Mouse (Mus musculus) liver, embryonic 15.5 days (tissue): ENCODE measurements around the gene Tm4sf4. TPM values are rescaled to one million over a fixed set of nuclear protein-coding genes. Genes with fewer than 3 reads are reported as not detected.

ENCODE experiments used
- ATAC-seq: fragments of 200-750 bp; cut with Nextera tagmentation; 2 replicates; pipeline ENCODE4 v1.8.0; 2017; ENCODE audit warnings: moderate number of reproducible peaks, mild to moderate bottlenecking, moderate library complexity; ENCODE audit not compliant: insufficient read depth
- H3K27ac ChIP-seq: fragments of 300-500 bp; sonication (generic); replicated peaks from 2 replicates; pipeline ENCODE4 v1.5.1; 2015; ENCODE audit warnings: mild to moderate bottlenecking, inconsistent platforms
- H3K27me3 ChIP-seq: fragments of 300-500 bp; sonication (generic); 2 replicates; pipeline ENCODE4 v1.6.1; 2015; ENCODE audit warnings: mild to moderate bottlenecking, inconsistent platforms
- H3K36me3 ChIP-seq: fragments of 300-500 bp; sonication (generic); replicated peaks from 2 replicates; pipeline ENCODE4 v1.6.1; 2015; ENCODE audit warnings: moderate library complexity, mild to moderate bottlenecking, inconsistent platforms
- H3K4me1 ChIP-seq: fragments of 300-500 bp; sonication (generic); replicated peaks from 2 replicates; pipeline ENCODE4 v1.6.1; 2015; ENCODE audit warnings: inconsistent platforms
- H3K4me2 ChIP-seq: fragments of 300-500 bp; sonication (generic); 2 replicates; pipeline ENCODE4 v1.6.1; 2015; ENCODE audit warnings: moderate library complexity, mild to moderate bottlenecking, inconsistent platforms
- H3K4me3 ChIP-seq: fragments of 300-500 bp; sonication (generic); replicated peaks from 2 replicates; pipeline ENCODE4 v1.5.1; 2015; ENCODE audit warnings: mild to moderate bottlenecking, inconsistent platforms
- H3K9ac ChIP-seq: fragments of 300-500 bp; sonication (generic); 2 replicates; pipeline ENCODE4 v1.6.1; 2015; ENCODE audit warnings: moderate library complexity, mild to moderate bottlenecking, inconsistent platforms
- H3K9me3 ChIP-seq: fragments of 300-500 bp; sonication (generic); replicated peaks from 2 replicates; pipeline ENCODE4 v1.6.1; 2016; ENCODE audit warnings: inconsistent platforms
- WGBS: fragments of 180-500 bp; shearing (Covaris S2); methylation state at CpG from one replicate; pipeline ENCODE4 v1.1.7; 2015; ENCODE audit warnings: mixed read lengths; ENCODE audit not compliant: insufficient replicate concordance; 5-methylcytosine and 5-hydroxymethylcytosine counted together
- polyA plus RNA-seq: library from polyadenylated mRNA; unstranded; fragments of >200 nt; fragmentation: Nextera tagmentation; extraction: Ambion mirVana; gene quantifications from 2 replicates; pipeline ENCODE4 v1.2.1, GENCODE M21; 2015

The Tm4sf4 gene
- polyA plus RNA-seq, 1 experiment from 2014 or later: 54.6 TPM

- Histone ChIP-seq H3K36me3 (peaks cover 7% of the 10 kb centered on the region; the same call in 1 of the 2 replicates), H3K4me2 (no peak overlapping the region), H3K27ac (no peak overlapping the region), H3K9ac (no peak overlapping the region), H3K4me3 (no peak overlapping the region), H3K27me3 (no peaks in the 10 kb centered on the region), H3K4me1 (no peaks in the 10 kb centered on the region), H3K9me3 (no peaks in the 10 kb centered on the region)
- WGBS: 31% methylated on average over 8 of the region's 8 CpGs
- ATAC-seq: peak; percentile 78
Observed at GRCm38 (mm10) chr3:57435364-57435763, 10.2 kb downstream of the Tm4sf4 start.

DNA sequence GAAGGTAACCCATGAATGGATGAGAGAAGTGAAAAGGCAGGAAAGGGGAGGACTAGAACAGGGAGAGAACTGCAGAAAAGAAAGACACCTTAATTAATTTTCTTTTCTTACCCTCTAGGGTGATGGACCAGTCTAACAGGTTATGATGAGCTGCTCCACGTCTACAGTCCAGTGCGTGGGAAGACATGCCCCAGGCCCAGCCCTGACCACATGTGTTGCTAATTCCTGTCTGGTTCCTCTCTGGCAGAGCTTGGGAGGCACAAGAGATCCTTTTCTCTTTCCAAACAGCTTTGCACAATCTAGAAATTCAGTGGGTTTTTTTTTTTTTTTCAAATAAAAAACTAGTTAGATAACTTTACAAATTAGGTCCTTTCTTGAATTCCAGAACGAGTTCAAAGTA lies 15.8 kb downstream of the Tm4sf4 start:
- H3K27ac ChIP-seq: no peak overlapping the region
- no peaks in the 10 kb centered on the region for H3K9me3 ChIP-seq
- no peak overlapping the region for H3K9ac ChIP-seq
- H3K4me2 ChIP-seq: no peak overlapping the region
- WGBS: 43% methylated on average over 3 of the region's 3 CpGs
- H3K36me3 ChIP-seq: peaks cover 7% of the 10 kb centered on the region; the same call in 1 of the 2 replicates
- no peak overlapping the region for H3K4me3 ChIP-seq
- H3K4me1 ChIP-seq: no peaks in the 10 kb centered on the region
- no peak for ATAC-seq
- H3K27me3 ChIP-seq: no peaks in the 10 kb centered on the region

DNA sequence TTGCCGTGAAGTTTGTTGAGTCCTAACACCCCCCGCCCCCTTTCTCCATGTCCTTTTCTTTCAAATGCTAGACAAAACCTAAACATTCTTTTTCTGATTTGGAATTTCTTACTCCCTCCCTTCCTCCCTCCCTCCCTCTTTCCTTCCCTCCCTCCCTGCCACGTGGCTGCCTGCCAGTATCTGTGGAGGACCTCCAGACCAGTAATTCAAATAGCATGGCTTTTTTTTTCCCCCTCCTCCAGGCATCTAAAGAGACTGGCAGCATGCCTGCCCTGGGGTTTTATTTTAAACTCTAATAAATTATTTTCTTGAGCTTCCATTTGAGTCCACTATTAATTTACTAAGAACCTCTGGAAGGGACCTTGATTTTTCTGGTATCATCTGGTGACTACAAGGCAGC lies 20.6 kb downstream of the Tm4sf4 start:
- H3K4me3 ChIP-seq: no peak overlapping the region
- H3K9ac ChIP-seq: no peak overlapping the region
- H3K4me2 ChIP-seq: no peak overlapping the region
- H3K36me3 ChIP-seq: no peaks in the 10 kb centered on the region
- WGBS: 40% methylated on average over 3 of the region's 3 CpGs
- no peaks in the 10 kb centered on the region for H3K4me1 ChIP-seq
- H3K27me3 ChIP-seq: no peaks in the 10 kb centered on the region
- no peaks in the 10 kb centered on the region for H3K9me3 ChIP-seq
- no peak overlapping the region for H3K27ac ChIP-seq
- ATAC-seq: no peak

DNA sequence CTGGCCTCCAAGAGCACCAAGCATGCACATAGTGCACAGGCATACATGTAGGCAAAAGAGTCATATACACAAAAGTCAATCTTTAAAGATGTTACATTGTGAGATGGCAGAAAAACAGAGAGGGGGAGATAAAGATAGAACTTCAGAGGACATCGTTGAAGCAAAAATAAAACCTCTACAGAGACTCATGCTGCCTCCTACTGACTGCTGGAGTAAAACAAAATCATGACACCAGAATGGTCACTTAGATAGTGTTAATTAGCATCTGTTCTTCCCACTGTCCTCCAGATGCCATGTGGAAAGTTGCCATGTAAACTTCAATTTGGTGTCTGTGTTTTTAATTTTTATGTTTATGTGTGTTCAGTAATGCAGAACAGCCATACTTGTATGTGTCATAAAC lies 22.8 kb downstream of the Tm4sf4 start:
- no peak for ATAC-seq
- no peak overlapping the region for H3K27ac ChIP-seq
- 19% methylated on average over 1 of the region's 1 CpGs for WGBS
- no peaks in the 10 kb centered on the region for H3K27me3 ChIP-seq
- H3K36me3 ChIP-seq: no peaks in the 10 kb centered on the region
- H3K9ac ChIP-seq: no peak overlapping the region
- no peak overlapping the region for H3K4me3 ChIP-seq
- H3K4me1 ChIP-seq: no peaks in the 10 kb centered on the region
- H3K4me2 ChIP-seq: no peak overlapping the region
- H3K9me3 ChIP-seq: no peaks in the 10 kb centered on the region

DNA sequence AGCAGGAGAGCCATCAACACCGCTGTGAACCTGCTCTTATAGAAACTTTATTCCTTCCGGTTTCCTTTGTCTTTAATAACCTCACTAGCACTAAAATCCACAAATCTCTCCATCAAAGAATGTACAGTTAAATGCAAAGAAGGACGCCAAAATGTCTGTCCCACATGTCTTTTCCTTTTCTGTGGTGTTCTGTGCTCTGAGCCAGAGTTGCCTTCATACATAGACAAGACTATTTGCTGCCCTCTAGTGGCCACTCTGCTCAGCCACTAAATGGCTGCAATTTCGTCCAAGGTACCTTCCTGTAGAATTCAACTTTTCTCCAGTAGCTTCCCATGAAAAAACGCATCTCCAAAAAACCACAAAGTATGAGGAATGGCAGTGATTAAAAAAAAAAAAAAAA lies 23.3 kb downstream of the Tm4sf4 start:
- H3K27me3 ChIP-seq: no peaks in the 10 kb centered on the region

GRCm38 (mm10) chr3:57458652-57459051 lies 33.5 kb downstream of the Tm4sf4 start:
- no peak overlapping the region for H3K4me3 ChIP-seq
- H3K9ac ChIP-seq: no peak overlapping the region
- no peaks in the 10 kb centered on the region for H3K9me3 ChIP-seq
- H3K36me3 ChIP-seq: no peaks in the 10 kb centered on the region
- no peaks in the 10 kb centered on the region for H3K27me3 ChIP-seq
- WGBS: 76% methylated on average over 11 of the region's 11 CpGs
- H3K4me1 ChIP-seq: no peaks in the 10 kb centered on the region
- H3K4me2 ChIP-seq: no peak overlapping the region
- ATAC-seq: no peak
- no peak overlapping the region for H3K27ac ChIP-seq

More for the DNA sequence above, 23.3 kb downstream of the Tm4sf4 start:
- Histone ChIP-seq H3K9me3 (no peaks in the 10 kb centered on the region), H3K4me3 (no peak overlapping the region), H3K36me3 (no peaks in the 10 kb centered on the region), H3K27ac (no peak overlapping the region), H3K4me1 (no peaks in the 10 kb centered on the region), H3K4me2 (no peak overlapping the region), H3K9ac (no peak overlapping the region)
- ATAC-seq: no peak
- WGBS: 20% methylated on average over 5 of the region's 5 CpGs

DNA sequence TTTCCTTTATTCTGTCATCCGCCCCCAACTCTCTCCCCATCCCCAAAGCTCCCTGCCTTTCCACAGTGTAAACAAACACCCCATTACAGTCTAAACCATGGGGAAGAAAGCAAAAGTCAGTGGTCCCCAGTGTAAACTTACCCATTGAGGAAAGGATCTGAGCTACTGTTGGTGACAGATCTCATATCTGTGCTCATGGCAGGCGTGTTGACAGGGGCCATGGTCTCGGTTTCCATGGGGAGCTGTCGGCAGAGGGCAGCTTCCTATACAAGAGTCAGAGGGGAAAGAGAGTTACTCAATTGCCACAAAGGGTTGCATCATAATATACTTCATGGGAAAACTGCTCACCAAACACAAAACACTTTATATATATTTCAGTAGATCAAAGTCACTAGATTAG lies 38.2 kb downstream of the Tm4sf4 start:
- H3K4me1 ChIP-seq: no peaks in the 10 kb centered on the region
- H3K9me3 ChIP-seq: no peaks in the 10 kb centered on the region
- no peak overlapping the region for H3K4me3 ChIP-seq
- no peaks in the 10 kb centered on the region for H3K36me3 ChIP-seq
- H3K27me3 ChIP-seq: no peaks in the 10 kb centered on the region
- ATAC-seq: no peak
- no peak overlapping the region for H3K27ac ChIP-seq
- H3K4me2 ChIP-seq: no peak overlapping the region
- WGBS: 60% methylated on average over 4 of the region's 4 CpGs
- H3K9ac ChIP-seq: no peak overlapping the region

DNA sequence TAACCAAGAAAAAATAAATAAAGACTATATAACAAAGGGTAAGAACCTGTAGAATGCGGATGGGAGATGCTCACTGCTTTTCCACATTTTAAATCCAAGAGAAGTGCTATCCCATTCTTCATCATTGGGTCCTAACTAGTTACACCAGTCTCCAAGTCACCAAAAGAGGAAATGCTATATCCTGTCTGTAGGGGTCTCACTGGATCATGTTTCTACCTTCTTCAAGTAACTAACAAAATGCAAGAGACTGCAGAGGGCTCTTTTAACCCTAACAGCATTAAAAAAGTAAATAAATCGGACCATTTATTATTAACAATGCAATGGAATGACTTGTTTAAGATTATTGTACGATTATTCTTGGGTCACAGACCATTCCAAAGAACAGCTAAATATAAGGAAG lies 41.2 kb downstream of the Tm4sf4 start:
- H3K27ac ChIP-seq: no peak overlapping the region
- no peaks in the 10 kb centered on the region for H3K36me3 ChIP-seq
- H3K4me2 ChIP-seq: no peak overlapping the region
- no peak overlapping the region for H3K4me3 ChIP-seq
- no peaks in the 10 kb centered on the region for H3K4me1 ChIP-seq
- H3K9me3 ChIP-seq: no peaks in the 10 kb centered on the region
- H3K9ac ChIP-seq: no peak overlapping the region
- no peak for ATAC-seq
- H3K27me3 ChIP-seq: no peaks in the 10 kb centered on the region
- WGBS: 33% methylated on average over 3 of the region's 3 CpGs

DNA sequence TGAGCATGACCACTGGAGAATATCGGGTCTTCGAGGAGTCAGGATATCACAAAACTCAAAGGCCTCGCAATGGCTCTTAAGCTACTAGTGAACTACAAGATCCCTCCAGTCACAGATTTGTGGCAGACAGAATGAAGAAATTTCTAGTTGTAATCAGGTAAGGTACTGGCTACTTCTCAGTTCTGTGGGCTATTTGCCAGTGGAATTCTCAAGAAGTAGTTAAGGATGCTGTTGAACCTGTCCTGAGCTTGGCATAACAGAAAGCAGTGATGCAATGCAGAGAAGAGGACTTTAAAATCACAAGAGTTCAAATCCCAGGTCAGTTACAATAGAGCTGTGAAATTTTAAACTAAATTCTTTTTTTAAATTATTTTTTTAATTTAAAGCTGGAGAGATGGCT lies 44.2 kb downstream of the Tm4sf4 start:
- Histone ChIP-seq H3K27me3 (no peaks in the 10 kb centered on the region), H3K36me3 (no peaks in the 10 kb centered on the region), H3K4me1 (no peaks in the 10 kb centered on the region), H3K27ac (no peak overlapping the region), H3K4me2 (no peak overlapping the region), H3K4me3 (no peak overlapping the region), H3K9me3 (no peaks in the 10 kb centered on the region), H3K9ac (no peak overlapping the region)
- ATAC-seq: no peak
- 75% methylated on average over 3 of the region's 3 CpGs for WGBS

DNA sequence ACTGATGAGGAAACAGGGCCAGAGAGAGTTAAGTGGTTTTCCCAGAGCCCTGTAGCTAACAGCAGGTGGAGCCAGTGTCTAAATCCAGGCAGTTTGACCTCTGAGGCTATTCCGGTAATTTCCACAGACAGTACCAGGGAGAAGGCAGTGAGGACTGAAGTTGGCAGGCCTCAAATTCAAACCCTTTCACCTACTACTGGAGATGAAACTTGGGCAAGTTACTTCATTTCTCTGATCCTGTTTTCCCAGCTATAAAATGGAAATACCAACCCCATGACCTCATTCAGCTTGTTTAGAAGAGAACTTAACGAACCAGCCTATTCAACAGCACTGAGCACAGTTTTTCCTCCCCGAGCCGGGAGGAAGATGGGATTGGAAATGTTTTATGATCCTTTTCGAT lies 45.2 kb downstream of the Tm4sf4 start:
- H3K27ac ChIP-seq: no peak overlapping the region
- no peak overlapping the region for H3K4me3 ChIP-seq
- no peak overlapping the region for H3K4me2 ChIP-seq
- H3K4me1 ChIP-seq: no peaks in the 10 kb centered on the region
- no peaks in the 10 kb centered on the region for H3K36me3 ChIP-seq
- H3K9me3 ChIP-seq: no peaks in the 10 kb centered on the region
- no peak overlapping the region for H3K9ac ChIP-seq
- no peaks in the 10 kb centered on the region for H3K27me3 ChIP-seq
- WGBS: 28% methylated on average over 5 of the region's 5 CpGs
- ATAC-seq: no peak

DNA sequence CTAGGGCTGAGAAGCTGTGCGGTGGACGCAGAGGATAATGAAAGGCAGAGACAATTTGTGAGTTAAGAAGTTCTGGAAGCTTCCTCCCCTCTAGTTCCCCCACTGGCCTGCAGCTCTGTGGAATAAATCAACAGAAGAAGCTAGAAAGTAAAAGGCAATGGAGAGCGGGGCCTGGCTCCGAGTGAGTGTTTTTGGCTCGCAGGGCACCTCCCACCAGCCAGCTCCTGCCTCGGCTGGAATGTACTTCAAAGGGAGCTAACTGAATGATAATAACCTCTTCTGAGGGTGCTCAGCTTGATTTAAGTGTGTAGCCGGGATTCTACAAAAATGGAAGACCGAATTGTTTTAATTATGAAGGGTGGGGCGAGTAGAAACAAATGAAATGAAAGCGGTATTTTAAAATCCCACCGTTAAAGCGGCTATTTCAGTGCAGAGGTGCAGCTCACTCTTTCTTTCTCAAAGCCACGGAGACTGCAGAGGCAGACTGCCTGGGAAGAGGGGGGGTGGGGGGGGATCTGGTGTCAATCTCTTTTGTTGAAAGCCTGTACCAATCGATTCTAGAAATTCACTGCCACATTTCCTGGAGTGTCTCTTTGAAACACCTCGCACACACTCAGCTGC lies 46.0 kb downstream of the Tm4sf4 start:
- 21% methylated on average over 15 of the region's 15 CpGs for WGBS
- Histone ChIP-seq H3K4me2 (peak overlapping the region; percentile 23; the same call in 1 of the 2 replicates), H3K4me1 (no peaks in the 10 kb centered on the region), H3K36me3 (no peaks in the 10 kb centered on the region), H3K27me3 (no peaks in the 10 kb centered on the region), H3K9ac (no peak overlapping the region), H3K27ac (no peak overlapping the region), H3K9me3 (no peaks in the 10 kb centered on the region), H3K4me3 (no peak overlapping the region)
- no peak for ATAC-seq

GRCm38 (mm10) chr3:57472407-57472806 lies 47.3 kb downstream of the Tm4sf4 start:
- Histone ChIP-seq H3K4me2 (no peak overlapping the region), H3K27ac (no peak overlapping the region), H3K4me1 (no peaks in the 10 kb centered on the region), H3K9me3 (no peaks in the 10 kb centered on the region), H3K27me3 (no peaks in the 10 kb centered on the region), H3K9ac (no peak overlapping the region), H3K36me3 (no peaks in the 10 kb centered on the region), H3K4me3 (no peak overlapping the region)
- 55% methylated on average over 4 of the region's 4 CpGs for WGBS
- ATAC-seq: no peak
